18 mouse cellular contexts compared by ENCODE assay signal in genomic region chr17:64277649-64278212, GRCm38 (mm10). TPM values are rescaled to one million over a fixed set of nuclear protein-coding genes. Genes with fewer than 3 reads are reported as not detected.
A peak's percentile ranks its signal among the peaks of the same experiment; 100 is the strongest.
DNase-seq lines count a peak whose midpoint lies in the region; ATAC-seq and TF ChIP-seq lines count a peak whose summit lies in the region.
"Had no signal": no experiment of that assay in that cellular context is flagged by ENCODE, and none has a peak within 500 bp of the region (broad histone marks: within the 10 kb centered on the region; RNA-seq: fewer than 3 reads in every experiment).

No protein-coding gene starts in this region.

- H3K9me3 ChIP-seq in intestine, embryonic 16.5 days (ENCODE audit: control insufficient read depth, low read length), result no peaks in the 10 kb centered on the region
- H3K9me3 ChIP-seq in intestine, embryonic 15.5 days, result no peaks in the 10 kb centered on the region
- no peaks in the 10 kb centered on the region for H3K9me3 ChIP-seq in lung, postnatal 0 days (ENCODE audit: low read length)

- no peaks in the 10 kb centered on the region; the same call in 1 of the 2 replicates for H3K4me1 ChIP-seq in intestine, embryonic 16.5 days (ENCODE audit: control insufficient read depth, insufficient read depth, low read length)
- H3K4me1 ChIP-seq in intestine, embryonic 15.5 days (replicated peaks), result no peaks in the 10 kb centered on the region
- no peaks in the 10 kb centered on the region for H3K4me1 ChIP-seq in lung, postnatal 0 days (ENCODE audit: insufficient read depth, low read depth, low read length)

- H3K4me3 ChIP-seq in intestine, embryonic 16.5 days (ENCODE audit: low read length), result no peak overlapping the region
- no peak overlapping the region for H3K4me3 ChIP-seq in intestine, embryonic 15.5 days (replicated peaks)
- no peak overlapping the region for H3K4me3 ChIP-seq in lung, postnatal 0 days (ENCODE audit: low read depth, low read length)

- no peaks in the 10 kb centered on the region for H3K27me3 ChIP-seq in intestine, embryonic 16.5 days (replicated peaks; ENCODE audit: control insufficient read depth, insufficient read depth, low read length)
- H3K27me3 ChIP-seq in intestine, embryonic 15.5 days (replicated peaks), result no peaks in the 10 kb centered on the region
- H3K27me3 ChIP-seq in lung, postnatal 0 days (replicated peaks; ENCODE audit: insufficient read depth, low read length), result no peaks in the 10 kb centered on the region

- TF ChIP-seq CTCF in lung, postnatal 0 days (IDR thresholded peaks at IDR 0.05), result no peak

- 0 out of 2 replicates have a peak, but pooled peaks cover 2% of the 10 kb centered on the region for H3K36me3 ChIP-seq in intestine, embryonic 16.5 days (ENCODE audit: control insufficient read depth, insufficient read depth, low read length)
- H3K36me3 ChIP-seq in intestine, embryonic 15.5 days, result 0 out of 2 replicates have a peak, but pooled peaks cover 3% of the 10 kb centered on the region
- peaks cover 4% of the 10 kb centered on the region; the same call in 1 of the 2 replicates for H3K36me3 ChIP-seq in lung, postnatal 0 days (ENCODE audit: insufficient read depth, low read length)

- peak; percentile 39 for DNase-seq in lung, postnatal 0 days (ENCODE audit: low spot score)
- DNase-seq in lung, adult 18-20 months, result no peak
- DNase-seq in liver, result no peak
- DNase-seq in ovary, postnatal 14 days (ENCODE audit: low spot score), result no peak
- DNase-seq: adrenal gland, postnatal 10 days; cerebellum, adult 11-12 months; cerebellum, postnatal 25 days; gastrocnemius, postnatal 36 days; heart, postnatal 10 days; kidney, adult 18-20 months; midbrain, embryonic 14.5 days; spleen, adult 18-20 months; thymus, postnatal 14 days had no signal

- WGBS in intestine, embryonic 16.5 days, result 54% methylated on average over 9 of the region's 9 CpGs
- 58% methylated on average over 9 of the region's 9 CpGs for WGBS in intestine, embryonic 15.5 days
- WGBS in lung, postnatal 0 days, result 57% methylated on average over 9 of the region's 9 CpGs

- no peak for TF ChIP-seq EP300 in lung, postnatal 0 days (IDR thresholded peaks at IDR 0.05)

- no peak overlapping the region for H3K27ac ChIP-seq in intestine, embryonic 16.5 days (ENCODE audit: low read length)
- H3K27ac ChIP-seq in intestine, embryonic 15.5 days, result no peak overlapping the region
- no peak overlapping the region for H3K27ac ChIP-seq in lung, postnatal 0 days (ENCODE audit: low read length)
- H3K27ac ChIP-seq: hindbrain, embryonic 14.5 days had no signal

- H3K4me2 ChIP-seq in intestine, embryonic 16.5 days (ENCODE audit: low read depth, low read length), result no peak overlapping the region
- H3K4me2 ChIP-seq in intestine, embryonic 15.5 days (replicated peaks), result no peak overlapping the region
- H3K4me2 ChIP-seq in lung, postnatal 0 days (replicated peaks; ENCODE audit: low read depth, low read length), result no peak overlapping the region
- H3K4me2 ChIP-seq: hindbrain, embryonic 14.5 days had no signal

- peak; percentile 15; the same call in 1 of the 2 replicates for ATAC-seq in intestine, embryonic 16.5 days
- ATAC-seq in intestine, embryonic 15.5 days, result no peak
- peak; percentile 51 for ATAC-seq in lung, postnatal 0 days
- peak; percentile 17 for ATAC-seq in megakaryocyte progenitor cell, adult 5-6 weeks (replicated peaks; ENCODE audit: poor library complexity)
- ATAC-seq: forebrain, embryonic 14.5 days had no signal

- no peak overlapping the region for H3K9ac ChIP-seq in intestine, embryonic 16.5 days (ENCODE audit: low read depth, low read length)
- H3K9ac ChIP-seq in intestine, embryonic 15.5 days, result no peak overlapping the region
- no peak overlapping the region for H3K9ac ChIP-seq in lung, postnatal 0 days (replicated peaks; ENCODE audit: low read depth)
- H3K9ac ChIP-seq: hindbrain, embryonic 14.5 days had no signal

RNA-seq across cellular contexts. Expression of gene Pja2, which starts 54.0 kb away (rescaled TPM):
- 49.6 and 50.9 TPM in 2 replicates for polyA plus RNA-seq in intestine, embryonic 16.5 days (2015; fragmentation: Nextera tagmentation; extraction: Ambion mirVana)
- 54.3 and 58.6 TPM in 2 replicates for polyA plus RNA-seq in intestine, embryonic 15.5 days (2015; fragmentation: Nextera tagmentation; extraction: Ambion mirVana)
- 57.2 and 60.7 TPM in 2 replicates for polyA plus RNA-seq in lung, postnatal 0 days (2015; fragmentation: Nextera tagmentation; extraction: Ambion mirVana)
- total RNA-seq in megakaryocyte progenitor cell, adult 5-6 weeks (2015), result 22.0 and 26.7 TPM in 2 replicates
- 22.2 and 28.5 TPM in 2 replicates for total RNA-seq in megakaryocyte progenitor cell, adult 5-6 weeks (2017)
